Mouse (Mus musculus) spleen, embryonic (tissue): ENCODE measurements around the gene Ly6g6e.
"Not testable (repeated sequence)": the region's sequence is repeated elsewhere in the genome, so short reads cannot be mapped to it uniquely, and the experiment has no call there.

Source experiments
- CTCF ChIA-PET: fragments of 350-600 bp; sonication (Branson Sonifier 250); formaldehyde crosslinking; loops from one replicate; lab custom pipeline; 2022; lab: Charles Lee

Gene Ly6g6e

GRCm38 (mm10) chr17:35096597-35096996 is 19.9 kb downstream of the Ly6g6e start:
- CTCF ChIA-PET = no interaction called here

- CTCF ChIA-PET = no interaction called here
Measured at GRCm38 (mm10) chr17:35097164-35097655, 20.5 kb downstream of the Ly6g6e start.

GRCm38 (mm10) chr17:35100196-35100765 is 23.6 kb downstream of the Ly6g6e start:
- CTCF ChIA-PET = no interaction called here

- CTCF ChIA-PET = interaction anchor here (0.5 to 1.0 kb wide), 2 partner anchors 36 to 100 kb away, joined by 3 to 5 read pairs; no protein-coding TSS in a partner anchor
Measured at GRCm38 (mm10) chr17:35101161-35101560, 24.5 kb downstream of the Ly6g6e start.

- CTCF ChIA-PET = no interaction called here
Measured at GRCm38 (mm10) chr17:35102299-35102698, 25.6 kb downstream of the Ly6g6e start.

- CTCF ChIA-PET = no interaction called here
Measured at GRCm38 (mm10) chr17:35103221-35103690, 26.6 kb downstream of the Ly6g6e start.

GRCm38 (mm10) chr17:35104079-35104478 is 27.4 kb downstream of the Ly6g6e start:
- CTCF ChIA-PET = no interaction called here

- CTCF ChIA-PET = no interaction called here
Measured at GRCm38 (mm10) chr17:35104754-35105153, 28.1 kb downstream of the Ly6g6e start.

- CTCF ChIA-PET = no interaction called here
Measured at GRCm38 (mm10) chr17:35105740-35106389, 29.2 kb downstream of the Ly6g6e start.

- CTCF ChIA-PET = interaction anchor here (0.5 to 0.6 kb wide), 2 partner anchors 35 to 57 kb away, joined by 3 read pairs; no protein-coding TSS in a partner anchor
Measured at GRCm38 (mm10) chr17:35106522-35106921, 29.8 kb downstream of the Ly6g6e start.

GRCm38 (mm10) chr17:35108097-35108496 is 31.4 kb downstream of the Ly6g6e start, which contains the start of gene Ly6g5c:
Gene Ly6g5c, plus strand, starts transcription at chr17:35108279.
- CTCF ChIA-PET = interaction anchor here (1.0 kb wide), 1 partner anchor 19 kb away, joined by 3 read pairs; no protein-coding TSS in a partner anchor

- CTCF ChIA-PET = interaction anchor here (0.6 kb wide), 1 partner anchor 81 kb away, joined by 3 read pairs; no protein-coding TSS in a partner anchor
Measured at GRCm38 (mm10) chr17:35111774-35112173, 35.1 kb downstream of the Ly6g6e start.

GRCm38 (mm10) chr17:35115046-35116019 is 38.6 kb downstream of the Ly6g6e start, which contains the start of gene Ly6g5b:
Gene Ly6g5b, minus strand, starts transcription at chr17:35115428.
- CTCF ChIA-PET = interaction anchor here (0.9 kb wide), 1 partner anchor 118 kb away, joined by 3 read pairs; the partner anchor contains the start of gene Atp6v1g2

GRCm38 (mm10) chr17:35120745-35121142 is 44.0 kb downstream of the Ly6g6e start:
- CTCF ChIA-PET = no interaction called here

GRCm38 (mm10) chr17:35121143-35121799 is 44.6 kb downstream of the Ly6g6e start, which contains the start of gene Gpank1:
Gene Gpank1, plus strand, starts transcription at chr17:35121455.
- CTCF ChIA-PET = no interaction called here

GRCm38 (mm10) chr17:35121871-35122303 is 45.2 kb downstream of the Ly6g6e start, which contains the start of gene Csnk2b:
Gene Csnk2b, minus strand, starts transcription at chr17:35122053.
- CTCF ChIA-PET = no interaction called here

- CTCF ChIA-PET = not testable (repeated sequence)
Measured at GRCm38 (mm10) chr17:35123287-35123686, 46.6 kb downstream of the Ly6g6e start.

GRCm38 (mm10) chr17:35124261-35124896 is 47.7 kb downstream of the Ly6g6e start:
- CTCF ChIA-PET = not testable (repeated sequence)

- CTCF ChIA-PET = interaction anchor here (0.6 to 1.1 kb wide), 2 partner anchors 9 to 90 kb away, joined by 3 read pairs; partner anchors contain the start of gene Bag6
Measured at GRCm38 (mm10) chr17:35125081-35125480, 48.4 kb downstream of the Ly6g6e start.

- CTCF ChIA-PET = interaction anchor here (1.1 kb wide), 1 partner anchor 9 kb away, joined by 3 read pairs; the partner anchor contains the start of gene Bag6
Measured at GRCm38 (mm10) chr17:35125578-35125977, 48.9 kb downstream of the Ly6g6e start.
